Mouse (Mus musculus) megakaryocyte, embryonic 14.5 days (primary cell): ENCODE data around the gene Npas2.

Experiments
- FLI1 ChIP-seq: IDR thresholded peaks from 2 replicates; pipeline ENCODE4 v1.6.1; 2012; ENCODE audit warnings: low read length, inconsistent platforms, mixed read lengths
- GATA1 ChIP-seq: IDR thresholded peaks from 3 replicates; pipeline ENCODE4 v1.6.1; 2012; ENCODE audit warnings: mixed read lengths, low read length, inconsistent platforms, borderline replicate concordance

GRCm38 (mm10) chr1:39349001-39349400 lies 155.5 kb downstream of the Npas2 start:
- TF ChIP-seq GATA1, result no peak
- TF ChIP-seq FLI1, result no peak
